Mouse (Mus musculus) gastrocnemius, postnatal 10 days (tissue): ENCODE data around the gene Stk10. TPM values are rescaled to one million over a fixed set of nuclear protein-coding genes. Genes with fewer than 3 reads are reported as not detected.
"Not testable (repeated sequence)": the region's sequence is repeated elsewhere in the genome, so short reads cannot be mapped to it uniquely, and the experiment has no call there.

Source experiments
- DNase-seq: peaks from one replicate; pipeline ENCODE4 v3.0.0; 2021; ENCODE audit warnings: mixed read lengths
- long read RNA-seq, 2 experiments: library from polyadenylated mRNA; stranded (forward); transcript quantifications; one replicate each; pipeline ENCODE4 v2.0.0; 2021
- total RNA-seq, 2 experiments: library from RNA; stranded (reverse); gene quantifications; 2 replicates each; pipeline ENCODE4 v1.2.3; 2021

Stk10 gene
- total RNA-seq, result 1 to 10 TPM; 5.3 to 8.5 TPM
- long read RNA-seq, experiment 1, full-length matches to known transcripts, result 4 of 5 reads
- long read RNA-seq, experiment 1, partial matches to known transcripts, result 1 of 5 reads
- long read RNA-seq, experiment 1, other reads (novel, unspliced or antisense), result 0 of 5 reads
- long read RNA-seq, experiment 2, full-length matches to known transcripts, result 1 of 1 reads
- long read RNA-seq, experiment 2, partial matches to known transcripts, result 0 of 1 reads
- long read RNA-seq, experiment 2, other reads (novel, unspliced or antisense), result 0 of 1 reads

DNA sequence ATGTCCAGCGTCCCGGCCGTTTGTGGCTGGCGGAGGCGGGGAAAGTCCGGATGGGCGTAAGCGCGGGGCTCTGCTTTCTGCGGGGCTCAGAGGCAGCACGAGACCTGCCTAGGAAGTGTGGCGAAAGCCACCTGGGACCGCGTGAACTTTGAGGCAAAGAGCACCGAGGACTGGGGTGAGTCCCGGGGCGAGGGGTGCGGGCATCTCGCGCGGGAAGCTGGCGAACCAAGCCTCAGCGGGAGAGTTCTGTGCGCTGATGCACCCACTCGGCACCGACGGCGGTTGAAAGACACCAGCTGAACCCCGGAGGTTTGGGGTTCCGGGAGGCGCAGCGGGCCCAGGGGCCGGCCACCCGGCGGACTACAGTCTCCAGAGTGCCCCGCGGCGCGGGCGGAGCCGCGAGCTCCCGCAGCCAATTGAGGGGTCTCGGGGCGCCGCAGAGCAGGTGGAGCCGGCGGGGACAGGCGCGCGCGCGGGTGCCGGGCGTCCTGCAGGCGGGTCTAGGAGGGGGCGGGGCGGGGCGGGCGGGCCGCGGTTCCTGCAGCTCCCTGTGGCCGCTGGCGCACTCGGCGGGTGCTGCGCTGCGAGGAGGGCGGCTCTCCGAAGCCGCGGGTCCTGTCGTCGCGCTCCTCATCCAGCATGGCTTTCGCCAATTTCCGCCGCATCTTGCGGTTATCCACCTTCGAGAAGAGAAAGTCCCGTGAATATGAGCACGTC, at the start of gene Stk10:
Gene Stk10, plus strand, starts transcription at position 541 of the 717 bp plus-strand sequence.
- DNase-seq, result peak; percentile 86

DNA sequence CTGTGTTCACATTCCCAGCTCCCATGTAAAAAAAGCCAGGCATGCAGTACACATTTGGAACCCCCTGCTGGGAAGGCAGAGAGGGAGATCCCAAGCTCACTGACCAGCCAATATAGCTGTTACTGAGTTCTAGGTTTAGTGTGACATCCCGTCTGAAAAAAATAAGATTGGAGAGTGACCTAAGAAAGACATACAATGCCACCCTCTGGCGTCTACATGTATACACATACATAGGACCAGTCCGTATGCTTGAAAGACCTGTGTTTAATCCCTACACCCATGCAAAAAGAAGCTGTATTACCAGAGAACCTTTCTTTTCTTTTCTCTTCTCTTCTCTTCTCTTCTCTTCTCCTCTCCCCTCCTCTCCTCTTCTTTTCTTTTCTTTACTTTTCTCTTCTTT, 47.8 kb upstream of the Stk10 start:
- no peak for DNase-seq

DNA sequence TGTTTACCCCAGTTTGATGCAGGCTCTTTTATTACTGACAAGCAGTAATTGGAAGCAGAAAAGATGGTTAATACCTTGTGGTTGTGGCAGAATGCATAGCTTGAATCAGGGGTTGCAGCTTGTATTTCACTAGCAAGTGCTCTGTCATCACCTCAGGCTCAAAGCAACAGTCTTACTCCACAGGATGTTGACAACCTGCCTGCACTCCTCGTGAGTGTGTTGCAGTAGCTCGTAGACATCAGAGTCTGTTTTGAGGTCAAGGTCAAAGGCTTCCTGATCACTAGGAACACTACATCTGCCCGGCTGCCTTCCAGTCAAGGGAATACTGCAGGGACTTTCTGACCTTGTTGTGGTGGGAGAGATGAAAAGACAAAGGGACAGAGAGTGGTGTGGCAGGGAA, 46.5 kb upstream of the Stk10 start:
- DNase-seq, result no peak

DNA sequence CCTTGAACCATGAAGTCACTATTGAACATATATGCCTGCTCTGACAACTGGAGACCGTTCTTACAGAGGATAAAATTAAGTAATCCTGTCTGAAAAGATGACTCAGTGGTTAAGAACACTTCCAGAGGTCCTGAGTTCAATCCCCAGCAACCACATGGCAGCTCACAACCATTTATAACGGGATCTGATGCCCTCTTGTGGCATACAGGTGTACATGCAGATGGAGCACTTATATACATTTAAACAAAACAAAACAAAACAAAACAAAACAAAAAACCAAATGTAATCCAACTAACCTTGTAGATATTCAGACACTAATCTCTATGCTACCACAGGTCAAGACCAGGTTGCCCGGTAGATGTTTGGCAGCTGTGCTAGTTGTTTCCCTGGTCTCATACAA, 45.6 kb upstream of the Stk10 start:
- DNase-seq, result no peak

DNA sequence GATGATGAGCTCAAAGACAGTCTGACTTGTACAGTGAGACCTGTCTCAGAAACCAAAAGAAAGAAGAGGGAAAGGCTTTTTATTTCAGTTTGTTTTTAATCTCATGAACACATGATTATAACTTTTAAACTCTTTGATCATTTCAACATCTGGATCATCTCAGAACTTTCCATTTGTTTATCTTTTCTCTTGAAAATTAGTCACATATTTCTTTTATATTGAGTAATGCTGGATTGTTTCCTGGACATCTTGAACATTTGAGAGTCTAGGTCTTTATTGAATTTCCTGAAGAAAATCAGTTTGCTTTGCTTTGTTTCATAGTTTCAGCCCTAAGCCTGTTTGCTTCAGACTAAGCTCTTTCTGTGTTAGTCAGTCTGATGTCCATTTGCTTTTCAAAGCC, 44.8 kb upstream of the Stk10 start:
- no peak for DNase-seq

DNA sequence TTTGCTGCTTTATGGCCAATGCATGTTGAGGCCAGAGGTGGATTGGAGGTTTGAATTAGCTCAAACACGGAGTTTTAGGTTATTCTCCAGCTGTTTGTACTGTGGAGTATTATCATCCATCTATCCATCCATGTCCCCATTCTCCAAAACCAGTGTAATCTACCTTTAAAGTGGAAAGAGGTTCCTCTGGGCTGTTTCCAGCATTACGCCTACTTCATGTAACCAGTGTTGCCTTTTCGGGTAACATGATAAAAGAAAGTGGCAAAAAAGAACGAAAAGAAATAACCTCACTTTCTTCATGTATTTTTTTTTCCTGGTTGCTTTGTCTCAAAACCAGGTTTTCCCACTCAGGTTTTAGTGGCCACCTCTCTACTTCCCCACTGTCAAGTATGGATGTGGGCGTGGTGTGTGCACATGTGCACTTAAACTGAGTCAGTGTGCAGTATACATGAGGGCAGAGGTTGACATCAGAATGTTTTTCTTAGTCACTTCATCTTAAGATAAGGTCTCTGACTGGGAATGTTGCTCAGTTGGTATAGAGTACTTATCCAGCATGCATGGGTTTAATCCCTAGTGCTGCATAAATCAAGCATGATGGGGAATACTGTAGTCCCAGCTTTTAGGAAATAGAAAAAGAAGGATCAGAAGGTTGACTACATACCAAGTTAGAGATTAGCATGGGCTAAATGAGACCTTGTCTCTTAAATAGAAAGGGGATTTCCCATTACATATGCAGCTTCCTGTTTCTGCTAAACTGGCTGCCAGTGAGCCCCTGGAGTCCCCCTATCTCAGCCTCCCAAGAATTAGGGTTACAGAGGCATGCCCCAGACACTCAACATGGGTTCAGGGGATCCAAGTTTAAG, 44.1 kb upstream of the Stk10 start:
- DNase-seq, result no peak

DNA sequence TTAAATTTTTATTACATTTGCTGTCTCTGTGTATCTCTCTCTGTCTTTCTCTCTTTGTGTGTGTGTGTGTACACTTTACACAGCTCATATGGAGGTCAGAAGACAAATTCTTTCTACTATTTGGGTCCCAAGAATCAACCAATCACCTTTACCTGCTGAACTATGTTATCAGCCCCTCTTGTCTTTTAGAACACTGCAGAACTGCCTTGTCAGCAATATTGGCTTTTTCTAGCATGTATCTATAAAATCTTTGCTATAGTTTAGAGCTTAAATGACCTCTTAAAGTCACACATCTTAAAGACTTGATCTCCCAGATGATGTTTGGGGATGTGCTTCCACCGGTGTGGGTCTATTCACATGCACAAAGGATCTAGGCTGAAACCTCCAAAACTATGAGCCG, 42.0 kb upstream of the Stk10 start:
- no peak for DNase-seq

DNA sequence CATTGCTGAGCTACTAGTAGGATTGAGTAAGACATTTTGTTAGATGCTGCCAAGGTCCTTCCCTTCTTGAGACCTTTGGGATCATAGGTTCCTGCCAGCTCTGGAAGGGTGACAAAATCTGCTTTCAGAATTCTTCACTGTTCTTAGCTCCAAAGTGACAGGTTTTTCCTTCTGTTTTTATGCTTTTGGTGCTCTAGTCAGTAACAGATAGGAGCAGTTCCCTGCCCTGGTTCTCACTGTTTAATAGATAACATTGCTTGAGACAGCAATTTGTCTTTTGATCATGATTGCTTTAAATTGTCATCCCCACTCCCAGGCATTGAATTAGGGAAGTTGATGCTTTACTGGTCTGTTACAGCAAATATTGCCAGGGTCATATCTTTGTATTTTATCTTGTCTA, 39.8 kb upstream of the Stk10 start:
- no peak for DNase-seq

DNA sequence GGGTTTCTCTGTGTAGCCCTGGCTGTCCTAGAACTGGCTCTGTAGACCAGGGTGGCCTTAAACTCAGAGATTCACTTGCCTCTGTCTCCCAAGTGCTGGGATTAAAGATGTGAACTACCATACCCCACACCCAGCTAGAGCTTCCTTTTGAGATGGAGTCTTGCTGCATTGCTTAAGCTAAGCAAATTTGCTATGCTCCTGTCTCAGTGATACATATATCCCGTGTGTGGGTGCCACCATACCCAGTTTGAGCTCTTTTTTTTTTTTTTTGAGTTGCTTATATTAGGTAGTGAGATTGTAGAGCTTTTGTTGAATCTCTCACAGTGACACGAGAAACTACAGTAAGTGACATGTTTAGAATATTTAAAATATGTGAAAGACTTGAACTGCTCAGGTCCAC, 37.8 kb upstream of the Stk10 start:
- no peak for DNase-seq

DNA sequence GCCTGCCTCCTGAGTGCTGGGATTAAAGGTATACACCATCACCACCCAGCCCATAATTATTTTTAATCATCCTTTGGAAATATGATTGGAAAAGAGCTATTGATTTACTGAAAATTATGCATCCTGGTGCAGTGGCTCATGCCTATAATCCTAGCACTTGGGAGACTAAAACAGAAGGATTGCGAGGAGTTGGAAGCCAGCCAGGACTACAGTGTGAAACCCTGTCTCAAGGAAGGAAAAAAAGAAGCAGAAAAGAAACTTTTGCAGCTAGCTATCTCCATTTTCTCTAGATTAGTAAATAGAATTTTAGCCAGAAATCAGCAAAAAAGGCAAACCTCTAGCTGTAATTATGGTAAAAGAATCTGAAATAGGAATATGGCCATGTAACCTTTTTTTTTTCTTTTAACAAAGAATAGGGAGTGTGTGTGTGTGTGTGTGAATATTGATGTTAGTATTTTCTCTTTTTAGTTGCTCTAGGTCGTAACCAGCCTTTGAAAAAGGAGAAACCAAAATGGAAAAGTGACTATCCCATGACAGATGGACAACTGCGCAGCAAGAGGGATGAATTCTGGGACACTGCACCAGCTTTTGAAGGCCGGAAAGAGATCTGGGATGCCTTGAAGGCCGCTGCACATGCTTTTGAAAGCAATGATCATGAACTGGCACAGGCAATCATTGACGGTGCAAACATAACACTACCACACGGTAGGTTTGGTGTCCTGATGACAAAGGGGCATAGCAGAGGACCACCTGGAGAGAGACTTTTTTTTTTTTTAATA, 34.2 kb upstream of the Stk10 start:
- peak; percentile 55 for DNase-seq

DNA sequence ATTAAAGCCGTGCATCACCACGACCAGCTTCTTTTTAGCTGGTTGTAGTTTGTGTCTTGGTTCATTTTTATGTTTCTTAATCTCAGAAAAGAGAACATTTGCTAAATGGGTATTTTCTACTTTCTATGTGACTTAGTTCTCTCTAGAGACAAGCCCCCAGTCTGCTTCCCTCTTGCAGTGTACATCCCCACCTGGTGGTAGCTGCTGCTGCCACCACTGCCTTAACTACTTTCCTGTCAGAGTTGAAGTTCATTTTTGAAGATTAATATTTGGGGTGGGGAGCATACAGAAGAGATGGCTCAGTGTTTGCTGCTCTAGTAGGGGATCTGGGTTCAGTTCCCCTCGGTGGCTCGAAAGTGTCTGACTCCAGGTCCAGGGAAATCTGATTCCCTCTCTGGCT, 33.2 kb upstream of the Stk10 start:
- DNase-seq, result no peak

DNA sequence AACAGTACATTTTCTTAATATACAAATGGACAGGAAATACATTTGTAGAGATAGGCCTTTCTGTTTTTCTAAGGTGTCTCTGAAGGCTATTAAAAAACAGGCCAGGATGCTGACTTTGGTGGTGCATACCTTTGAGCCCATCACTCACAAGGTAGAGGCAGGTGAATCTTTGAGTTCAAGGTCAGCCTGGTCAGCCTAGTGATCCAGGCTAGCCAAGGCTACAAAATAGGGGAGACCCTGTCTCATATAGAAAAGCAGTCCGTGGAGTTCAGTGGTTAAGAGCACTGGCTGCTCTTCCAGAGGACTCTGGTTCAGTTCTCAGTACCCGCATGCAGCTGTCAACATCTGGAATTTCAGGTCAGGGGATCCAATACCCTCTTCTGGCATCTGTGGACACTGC, 29.4 kb upstream of the Stk10 start:
- no peak for DNase-seq

DNA sequence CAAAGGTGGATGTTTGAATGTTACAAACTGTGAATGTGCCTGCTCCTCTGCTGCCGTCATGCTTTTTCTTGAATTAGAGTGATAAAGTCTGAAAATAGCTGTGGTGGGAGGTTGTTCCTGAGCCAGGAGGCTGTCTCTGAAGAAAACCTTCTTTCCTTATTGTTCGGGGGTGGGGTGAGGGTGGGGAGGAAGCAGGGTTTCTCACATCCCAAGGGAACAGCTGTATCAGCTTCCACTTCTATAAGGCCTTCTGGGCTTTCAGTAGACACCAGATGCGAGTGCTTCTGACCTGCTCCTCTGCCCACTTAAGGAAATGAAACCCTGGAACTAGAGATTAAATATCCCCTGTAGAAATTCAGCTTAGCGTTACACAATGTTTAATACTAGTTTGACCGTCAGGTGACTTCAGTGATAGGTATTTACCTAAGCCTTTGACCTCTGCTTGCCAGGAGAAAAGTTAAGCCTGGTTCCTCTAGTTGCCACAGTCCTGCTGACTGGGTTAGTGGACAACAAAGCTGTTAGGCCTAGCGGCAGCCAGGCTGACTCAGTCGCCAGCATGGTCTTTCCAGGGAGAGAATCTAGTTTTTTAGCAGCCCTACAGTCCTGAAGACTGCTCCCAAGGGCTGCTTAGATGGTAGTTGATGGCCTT, 27.9 kb upstream of the Stk10 start:
- no peak for DNase-seq

DNA sequence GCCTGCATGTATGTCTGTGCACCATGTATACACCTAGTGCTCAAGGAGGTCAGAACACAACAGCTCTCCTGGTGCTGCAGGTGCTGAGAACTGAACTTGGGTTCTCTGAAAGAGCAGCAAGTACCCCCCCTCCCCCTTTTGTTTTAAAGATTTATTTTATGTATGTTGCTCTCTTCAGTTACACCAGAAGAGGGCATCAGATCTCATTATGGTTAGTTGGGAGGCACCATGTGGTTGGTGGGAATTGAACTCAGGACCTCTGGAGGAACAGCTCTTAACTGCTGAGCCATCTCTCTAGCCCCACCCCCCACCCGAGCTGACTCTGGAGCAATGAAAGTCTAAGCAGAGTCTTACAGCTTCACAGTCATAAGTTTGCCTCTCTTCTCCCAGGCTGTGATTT, 22.2 kb upstream of the Stk10 start:
- no peak for DNase-seq

DNA sequence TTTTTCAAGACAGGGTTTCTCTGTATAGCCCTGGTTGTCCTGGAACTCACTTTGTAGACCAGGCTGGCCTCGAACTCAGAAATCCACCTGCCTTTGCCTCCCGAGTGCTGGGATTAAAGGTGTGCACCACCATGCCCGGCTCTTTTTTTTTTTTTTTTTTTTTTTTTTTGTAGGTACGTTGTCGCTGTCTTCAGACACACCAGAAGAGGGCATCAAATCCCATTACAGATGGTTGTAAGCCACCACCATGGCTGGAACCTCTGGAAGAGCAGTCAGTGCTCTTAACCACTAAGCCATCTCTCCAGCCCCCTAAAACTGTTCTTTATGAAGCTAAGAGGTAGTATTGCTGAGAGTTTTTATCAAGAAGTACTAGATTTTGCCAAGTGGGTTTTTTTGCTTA, 18.3 kb upstream of the Stk10 start:
- DNase-seq, result not testable (repeated sequence)

DNA sequence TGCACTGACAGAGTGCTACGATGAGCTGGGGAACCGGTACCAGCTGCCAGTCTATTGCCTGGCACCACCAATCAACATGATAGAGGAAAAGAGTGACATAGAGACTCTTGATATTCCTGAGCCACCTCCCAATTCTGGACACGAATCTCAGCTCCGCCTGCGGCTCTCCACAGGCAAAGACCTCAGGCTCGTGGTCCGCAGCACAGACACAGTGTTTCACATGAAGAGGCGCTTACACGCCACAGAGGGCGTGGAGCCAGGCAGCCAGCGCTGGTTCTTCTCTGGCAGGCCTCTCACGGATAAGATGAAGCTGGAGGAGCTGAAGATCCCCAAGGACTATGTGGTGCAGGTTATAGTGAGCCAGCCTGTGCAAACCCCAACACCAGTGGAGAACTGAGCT, 17.0 kb upstream of the Stk10 start:
- no peak for DNase-seq

DNA sequence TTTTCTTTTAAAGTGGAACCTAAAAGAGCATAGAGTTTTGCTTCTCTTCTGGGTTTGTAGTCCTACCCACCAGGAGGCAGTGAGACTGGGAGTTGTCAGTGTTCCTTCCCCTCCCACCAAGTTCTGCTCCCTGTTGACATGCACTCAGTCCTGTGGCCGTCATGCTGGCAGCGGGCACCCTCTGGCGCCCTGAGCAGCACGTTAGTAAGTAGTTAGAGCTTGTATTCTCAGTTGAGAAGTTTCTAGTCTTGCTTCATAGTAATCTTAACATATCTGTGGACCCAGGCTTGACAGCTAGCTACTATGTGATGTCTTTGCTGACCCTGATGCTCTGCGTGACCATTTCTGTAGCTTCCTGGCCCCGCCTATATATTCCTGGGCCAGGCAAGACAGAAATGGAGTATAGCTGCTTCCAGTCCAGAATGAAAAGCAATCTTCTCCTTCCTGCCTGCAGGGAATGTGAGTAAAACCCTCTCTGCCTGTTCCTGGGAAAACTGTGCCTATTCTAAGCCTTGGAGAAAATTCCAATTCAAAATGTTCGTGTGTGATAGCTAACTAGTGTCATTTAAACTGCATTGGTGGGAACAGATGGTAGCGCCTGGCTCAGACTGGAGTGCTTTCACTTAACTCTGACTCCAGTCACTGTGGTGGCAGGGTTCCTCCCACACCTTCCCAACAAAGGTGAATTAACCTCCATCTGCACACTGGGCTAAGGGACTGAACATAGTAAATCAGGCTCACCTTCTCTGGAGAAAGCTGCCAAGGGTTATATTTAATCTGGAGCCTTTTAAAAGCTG, 16.0 kb upstream of the Stk10 start:
- no peak for DNase-seq

DNA sequence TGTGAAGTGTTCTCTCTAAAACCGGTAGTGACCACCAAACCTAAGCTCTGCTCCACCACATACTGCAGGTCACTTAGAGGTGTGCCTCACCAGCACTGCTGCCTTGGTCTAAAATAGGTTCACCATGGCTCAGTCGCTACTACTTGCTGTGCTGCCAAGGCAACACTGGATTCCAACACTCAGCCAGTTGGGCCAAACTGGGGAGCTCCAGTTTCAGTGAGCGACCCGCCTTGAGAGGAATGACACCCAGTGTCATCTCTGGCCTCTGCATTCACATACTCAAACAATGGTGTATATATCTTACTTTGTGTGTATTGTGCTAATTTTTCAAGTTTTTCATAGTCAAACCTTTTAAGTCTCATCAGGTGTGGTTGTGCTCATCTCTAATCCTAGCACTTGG, 14.3 kb upstream of the Stk10 start:
- peak; percentile 46 for DNase-seq

DNA sequence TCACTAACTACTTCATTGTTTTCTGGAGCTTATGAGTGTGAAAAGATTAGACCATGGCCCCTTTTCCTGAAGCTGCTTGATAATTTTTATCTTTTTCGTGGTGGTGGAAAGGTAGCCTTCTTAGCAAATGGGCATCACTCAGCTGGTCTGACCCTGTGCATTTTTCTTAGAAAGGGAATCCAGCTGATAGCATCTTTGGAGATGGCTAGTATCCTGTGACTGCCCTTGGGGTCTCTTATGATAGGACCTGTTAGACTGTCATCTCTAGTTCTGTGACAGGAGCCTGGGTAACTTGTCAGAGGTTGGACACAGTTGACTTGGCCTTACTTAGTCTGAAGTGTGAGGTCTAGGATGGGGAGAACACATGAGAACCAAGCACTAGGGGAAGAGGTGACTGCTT, 13.8 kb upstream of the Stk10 start:
- DNase-seq, result no peak

DNA sequence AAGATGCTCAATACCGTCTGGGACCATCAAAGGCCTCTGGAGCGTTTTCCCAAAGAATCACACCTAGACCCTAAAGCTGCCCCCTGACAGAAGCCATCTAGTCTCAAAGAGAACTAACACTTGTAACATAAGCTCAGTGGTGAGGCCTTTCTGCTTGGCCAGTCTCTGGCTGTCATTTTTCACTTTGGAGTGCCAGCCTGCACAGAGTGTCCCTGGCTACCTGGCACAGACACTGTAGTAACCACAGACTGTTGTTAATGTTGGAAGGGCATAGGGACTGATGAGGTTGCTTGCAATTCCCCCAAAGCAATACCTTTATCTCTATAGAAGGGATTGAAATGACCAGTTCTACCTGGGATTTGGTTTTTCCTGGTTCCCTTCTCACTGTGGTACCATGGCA, 11.9 kb upstream of the Stk10 start:
- no peak for DNase-seq
